Mouse (Mus musculus): ENCODE data around the gene Ppp1r9a.
A peak's percentile ranks its signal among the peaks of the same experiment; 100 is the strongest.

The Ppp1r9a gene

GRCm38 (mm10) chr6:5006283-5006946 lies 103.7 kb downstream of the Ppp1r9a start:
- DNase-seq (ENCODE audit: low read depth, low spot score) = peak; percentile 50

GRCm38 (mm10) chr6:5008166-5008565 lies 105.4 kb downstream of the Ppp1r9a start:
- DNase-seq (ENCODE audit: low read depth, low spot score) = no peak

- DNase-seq (ENCODE audit: low read depth, low spot score) = no peak
These were observed 105.9 kb downstream of the Ppp1r9a start for GRCm38 (mm10) chr6:5008603-5009002.

GRCm38 (mm10) chr6:5010553-5011416 lies 108.1 kb downstream of the Ppp1r9a start:
- DNase-seq (ENCODE audit: low read depth, low spot score) = no peak

- no peak for DNase-seq (ENCODE audit: low read depth, low spot score)
These were observed 110.1 kb downstream of the Ppp1r9a start for GRCm38 (mm10) chr6:5012794-5013193.

- DNase-seq (ENCODE audit: low read depth, low spot score) = peak; percentile 54
These were observed 111.8 kb downstream of the Ppp1r9a start for GRCm38 (mm10) chr6:5014567-5014966.

GRCm38 (mm10) chr6:5015173-5015572 lies 112.5 kb downstream of the Ppp1r9a start:
- DNase-seq (ENCODE audit: low read depth, low spot score) = no peak

- no peak for DNase-seq (ENCODE audit: low read depth, low spot score)
These were observed 115.3 kb downstream of the Ppp1r9a start for GRCm38 (mm10) chr6:5017945-5018511.

- DNase-seq (ENCODE audit: low read depth, low spot score) = no peak
These were observed 116.5 kb downstream of the Ppp1r9a start for GRCm38 (mm10) chr6:5019208-5019607.

GRCm38 (mm10) chr6:5019969-5020368 lies 117.3 kb downstream of the Ppp1r9a start:
- no peak for DNase-seq (ENCODE audit: low read depth, low spot score)

GRCm38 (mm10) chr6:5020510-5020909 lies 117.8 kb downstream of the Ppp1r9a start:
- DNase-seq (ENCODE audit: low read depth, low spot score) = no peak

- DNase-seq (ENCODE audit: low read depth, low spot score) = no peak
These were observed 120.0 kb downstream of the Ppp1r9a start for GRCm38 (mm10) chr6:5022677-5023076.

GRCm38 (mm10) chr6:5024893-5025292 lies 122.2 kb downstream of the Ppp1r9a start:
- DNase-seq (ENCODE audit: low read depth, low spot score) = peak; percentile 76

- DNase-seq (ENCODE audit: low read depth, low spot score) = no peak
These were observed 124.1 kb downstream of the Ppp1r9a start for GRCm38 (mm10) chr6:5026772-5027171.

- DNase-seq (ENCODE audit: low read depth, low spot score) = no peak
These were observed 124.5 kb downstream of the Ppp1r9a start for GRCm38 (mm10) chr6:5027213-5027612.

- no peak for DNase-seq (ENCODE audit: low read depth, low spot score)
These were observed 125.1 kb downstream of the Ppp1r9a start for GRCm38 (mm10) chr6:5027801-5028200.

GRCm38 (mm10) chr6:5029205-5029927 lies 126.6 kb downstream of the Ppp1r9a start:
- DNase-seq (ENCODE audit: low read depth, low spot score) = no peak

- no peak for DNase-seq (ENCODE audit: low read depth, low spot score)
These were observed 127.2 kb downstream of the Ppp1r9a start for GRCm38 (mm10) chr6:5029956-5030355.

GRCm38 (mm10) chr6:5032986-5033633 lies 130.4 kb downstream of the Ppp1r9a start:
- DNase-seq (ENCODE audit: low read depth, low spot score) = no peak

- DNase-seq (ENCODE audit: low read depth, low spot score) = peak; percentile 13
These were observed 134.5 kb downstream of the Ppp1r9a start for GRCm38 (mm10) chr6:5037225-5037624.

GRCm38 (mm10) chr6:5038140-5038749 lies 135.5 kb downstream of the Ppp1r9a start:
- DNase-seq (ENCODE audit: low read depth, low spot score) = no peak
